Mouse (Mus musculus): ENCODE measurements at regions not wholly inside any gene's neighbourhood (a gene's known extent, or its start where the extent isn't known, plus 50 kb on each side); places are given as distances from the start of the nearest gene placed in this dataset.

- H3K4me1 ChIP-seq (ENCODE audit: control insufficient read depth, insufficient read depth, insufficient read length), result peaks cover 5% of the 10 kb centered on the region; the same call in 1 of the 2 replicates
- no peak overlapping the region for H3K27ac ChIP-seq (ENCODE audit: insufficient read depth, low read length)
- TF ChIP-seq POLR2A (IDR thresholded peaks at IDR 0.05; ENCODE audit: low read depth, low read length), result no peak
- TF ChIP-seq CTCF (IDR thresholded peaks at IDR 0.05; ENCODE audit: extremely low read depth, insufficient read depth, insufficient read length, insufficient replicate concordance), result no peak
- H3K36me3 ChIP-seq (ENCODE audit: control insufficient read depth, insufficient read depth, low read length), result no peaks in the 10 kb centered on the region
- 88% methylated on average over 3 of the region's 3 CpGs for WGBS
- H3K4me3 ChIP-seq (ENCODE audit: extremely low read depth, insufficient read depth, insufficient read length), result no peak overlapping the region
- H3K27me3 ChIP-seq (ENCODE audit: control insufficient read depth, insufficient read depth, low read length), result no peaks in the 10 kb centered on the region
- DNase-seq (ENCODE audit: low read depth in 1 of 2, low spot score in 2 of 2), result no peak
These were observed 78.2 kb upstream of the Tnfaip3 start for GRCm38 (mm10) chr10:19093689-19094088.

- whole genome bisulfite sequencing, result 82% methylated on average over 3 of the region's 3 CpGs
These were observed 76.5 kb upstream of the Tnfaip3 start for GRCm38 (mm10) chr10:19091949-19092348.

GRCm38 (mm10) chr10:19091110-19091509, 75.7 kb upstream of the Tnfaip3 start:
- Histone ChIP-seq H3K27me3 (ENCODE audit: control insufficient read depth, insufficient read depth, low read length) (no peaks in the 10 kb centered on the region), H3K4me1 (ENCODE audit: control insufficient read depth, insufficient read depth, insufficient read length) (peaks cover 5% of the 10 kb centered on the region; the same call in 1 of the 2 replicates), H3K4me3 (ENCODE audit: extremely low read depth, insufficient read depth, insufficient read length) (no peak overlapping the region), H3K36me3 (ENCODE audit: control insufficient read depth, insufficient read depth, low read length) (no peaks in the 10 kb centered on the region), H3K27ac (ENCODE audit: insufficient read depth, low read length) (no peak overlapping the region)
- 95% methylated on average over 3 of the region's 3 CpGs for WGBS
- no peak for DNase-seq (ENCODE audit: low read depth in 1 of 2, low spot score in 2 of 2)
- TF ChIP-seq POLR2A (IDR thresholded peaks at IDR 0.05; ENCODE audit: low read depth, low read length), result no peak
- no peak for TF ChIP-seq CTCF (IDR thresholded peaks at IDR 0.05; ENCODE audit: extremely low read depth, insufficient read depth, insufficient read length, insufficient replicate concordance)

More at GRCm38 (mm10) chr10:19091949-19092348, 76.5 kb upstream of the Tnfaip3 start:
- no peaks in the 10 kb centered on the region for H3K27me3 ChIP-seq (ENCODE audit: control insufficient read depth, insufficient read depth, low read length)
- H3K36me3 ChIP-seq (ENCODE audit: control insufficient read depth, insufficient read depth, low read length), result no peaks in the 10 kb centered on the region
- DNase-seq (ENCODE audit: low read depth in 1 of 2, low spot score in 2 of 2), result no peak
- TF ChIP-seq CTCF (IDR thresholded peaks at IDR 0.05; ENCODE audit: extremely low read depth, insufficient read depth, insufficient read length, insufficient replicate concordance) (no peak), POLR2A (IDR thresholded peaks at IDR 0.05; ENCODE audit: low read depth, low read length) (no peak)
- no peak overlapping the region for H3K27ac ChIP-seq (ENCODE audit: insufficient read depth, low read length)
- H3K4me3 ChIP-seq (ENCODE audit: extremely low read depth, insufficient read depth, insufficient read length), result no peak overlapping the region
- peaks cover 5% of the 10 kb centered on the region; the same call in 1 of the 2 replicates for H3K4me1 ChIP-seq (ENCODE audit: control insufficient read depth, insufficient read depth, insufficient read length)

GRCm38 (mm10) chr10:19086995-19087394, 71.5 kb upstream of the Tnfaip3 start:
- no peaks in the 10 kb centered on the region for H3K27me3 ChIP-seq (ENCODE audit: control insufficient read depth, insufficient read depth, low read length)
- TF ChIP-seq CTCF (IDR thresholded peaks at IDR 0.05; ENCODE audit: extremely low read depth, insufficient read depth, insufficient read length, insufficient replicate concordance), result no peak
- no peak for TF ChIP-seq POLR2A (IDR thresholded peaks at IDR 0.05; ENCODE audit: low read depth, low read length)
- no peaks in the 10 kb centered on the region for H3K36me3 ChIP-seq (ENCODE audit: control insufficient read depth, insufficient read depth, low read length)
- no peak overlapping the region for H3K4me3 ChIP-seq (ENCODE audit: extremely low read depth, insufficient read depth, insufficient read length)
- H3K4me1 ChIP-seq (ENCODE audit: control insufficient read depth, insufficient read depth, insufficient read length), result no peaks in the 10 kb centered on the region
- H3K27ac ChIP-seq (ENCODE audit: insufficient read depth, low read length), result no peak overlapping the region
- DNase-seq (ENCODE audit: low read depth in 1 of 2, low spot score in 2 of 2), result no peak
- WGBS, result 86% methylated on average over 1 of the region's 1 CpGs

GRCm38 (mm10) chr10:19082136-19082535, 66.7 kb upstream of the Tnfaip3 start:
- WGBS, result 72% methylated on average over 4 of the region's 4 CpGs
- DNase-seq (ENCODE audit: low read depth in 1 of 2, low spot score in 2 of 2), result no peak

GRCm38 (mm10) chr10:19078047-19078446, 62.6 kb upstream of the Tnfaip3 start:
- Histone ChIP-seq H3K4me3 (ENCODE audit: extremely low read depth, insufficient read depth, insufficient read length) (no peak overlapping the region), H3K4me1 (ENCODE audit: control insufficient read depth, insufficient read depth, insufficient read length) (peaks cover 2% of the 10 kb centered on the region; the same call in 1 of the 2 replicates), H3K27ac (ENCODE audit: insufficient read depth, low read length) (no peak overlapping the region), H3K27me3 (ENCODE audit: control insufficient read depth, insufficient read depth, low read length) (no peaks in the 10 kb centered on the region), H3K36me3 (ENCODE audit: control insufficient read depth, insufficient read depth, low read length) (no peaks in the 10 kb centered on the region)
- 45% methylated on average over 4 of the region's 4 CpGs for WGBS
- DNase-seq (ENCODE audit: low read depth in 1 of 2, low spot score in 2 of 2), result no peak
- TF ChIP-seq CTCF (IDR thresholded peaks at IDR 0.05; ENCODE audit: extremely low read depth, insufficient read depth, insufficient read length, insufficient replicate concordance), result no peak
- TF ChIP-seq POLR2A (IDR thresholded peaks at IDR 0.05; ENCODE audit: low read depth, low read length), result no peak

More at GRCm38 (mm10) chr10:19082136-19082535, 66.7 kb upstream of the Tnfaip3 start:
- Histone ChIP-seq H3K4me1 (ENCODE audit: control insufficient read depth, insufficient read depth, insufficient read length) (peaks cover 2% of the 10 kb centered on the region; the same call in 1 of the 2 replicates), H3K27me3 (ENCODE audit: control insufficient read depth, insufficient read depth, low read length) (no peaks in the 10 kb centered on the region), H3K4me3 (ENCODE audit: extremely low read depth, insufficient read depth, insufficient read length) (no peak overlapping the region), H3K36me3 (ENCODE audit: control insufficient read depth, insufficient read depth, low read length) (no peaks in the 10 kb centered on the region), H3K27ac (ENCODE audit: insufficient read depth, low read length) (no peak overlapping the region)
- TF ChIP-seq POLR2A (IDR thresholded peaks at IDR 0.05; ENCODE audit: low read depth, low read length), result no peak
- no peak for TF ChIP-seq CTCF (IDR thresholded peaks at IDR 0.05; ENCODE audit: extremely low read depth, insufficient read depth, insufficient read length, insufficient replicate concordance)

GRCm38 (mm10) chr10:19068377-19068776, 52.9 kb upstream of the Tnfaip3 start:
- H3K4me1 ChIP-seq (ENCODE audit: control insufficient read depth, insufficient read depth, insufficient read length), result peaks cover 13% of the 10 kb centered on the region
- DNase-seq (ENCODE audit: low read depth in 1 of 2, low spot score in 2 of 2), result no peak
- 17% methylated on average over 5 of the region's 5 CpGs for WGBS
- peak overlapping the region; percentile 45 for H3K4me3 ChIP-seq (ENCODE audit: extremely low read depth, insufficient read depth, insufficient read length)
- TF ChIP-seq CTCF (IDR thresholded peaks at IDR 0.05; ENCODE audit: extremely low read depth, insufficient read depth, insufficient read length, insufficient replicate concordance), result no peak
- TF ChIP-seq POLR2A (IDR thresholded peaks at IDR 0.05; ENCODE audit: low read depth, low read length), result no peak
- H3K36me3 ChIP-seq (ENCODE audit: control insufficient read depth, insufficient read depth, low read length), result no peaks in the 10 kb centered on the region
- no peaks in the 10 kb centered on the region for H3K27me3 ChIP-seq (ENCODE audit: control insufficient read depth, insufficient read depth, low read length)
- no peak overlapping the region for H3K27ac ChIP-seq (ENCODE audit: insufficient read depth, low read length)

Data from spleen, adult 2 months (tissue).